Mouse (Mus musculus) hindbrain, embryonic 11.5 days (tissue): ENCODE results near the gene Arhgap4. TPM values are rescaled to one million over a fixed set of nuclear protein-coding genes. Genes with fewer than 3 reads are reported as not detected.

Source experiments
- ATAC-seq: fragments of 200-750 bp; cut with Nextera tagmentation; 2 replicates; pipeline ENCODE4 v1.8.0; 2017; ENCODE audit warnings: mild to moderate bottlenecking, moderate TSS enrichment, moderate library complexity; ENCODE audit not compliant: low FRiP score
- DNase-seq: peaks from one replicate; pipeline ENCODE4 v3.0.0-alpha.2; 2015; ENCODE audit warnings: low spot score
- H3K27ac ChIP-seq: fragments of 300-500 bp; sonication (generic); 2 replicates; pipeline ENCODE4 v1.5.1; 2014; ENCODE audit warnings: mild to moderate bottlenecking, low read depth, low read length
- H3K27me3 ChIP-seq: fragments of 300-500 bp; sonication (generic); 2 replicates; pipeline ENCODE4 v1.6.1; 2014; ENCODE audit warnings: mild to moderate bottlenecking, low read length, moderate library complexity, mixed read lengths; ENCODE audit not compliant: control insufficient read depth, insufficient read depth
- H3K36me3 ChIP-seq: fragments of 300-500 bp; sonication (generic); 2 replicates; pipeline ENCODE4 v1.6.1; 2014; ENCODE audit warnings: mild to moderate bottlenecking, low read length, moderate library complexity, mixed read lengths; ENCODE audit not compliant: control insufficient read depth, insufficient read depth
- H3K4me1 ChIP-seq: fragments of 300-500 bp; sonication (generic); replicated peaks from 2 replicates; pipeline ENCODE4 v1.6.1; 2014; ENCODE audit warnings: low read length, mixed read lengths; ENCODE audit not compliant: control insufficient read depth, insufficient read depth
- H3K4me2 ChIP-seq: fragments of 300-500 bp; sonication (generic); replicated peaks from 2 replicates; pipeline ENCODE4 v1.6.1; 2014; ENCODE audit warnings: mild to moderate bottlenecking, low read depth, low read length
- H3K4me3 ChIP-seq: fragments of 300-500 bp; sonication (generic); 2 replicates; pipeline ENCODE4 v1.5.1; 2014; ENCODE audit warnings: low read depth, low read length
- H3K9ac ChIP-seq: fragments of 300-500 bp; sonication (generic); 2 replicates; pipeline ENCODE4 v1.6.1; 2014; ENCODE audit warnings: low read depth, low read length
- H3K9me3 ChIP-seq: fragments of 300-500 bp; sonication (generic); 2 replicates; pipeline ENCODE4 v1.6.1; 2016; ENCODE audit warnings: low read length; ENCODE audit not compliant: control insufficient read depth
- WGBS: fragments of 180-500 bp; shearing (Covaris S2); extraction: QIAGEN DNeasy Blood & Tissue Kit; methylation state at CpG from one replicate; pipeline ENCODE4 v1.1.7; 2014; 5-methylcytosine and 5-hydroxymethylcytosine counted together
- polyA plus RNA-seq: library from polyadenylated mRNA; unstranded; fragments of >200 nt; fragmentation: Nextera tagmentation; extraction: Ambion mirVana; gene quantifications from 2 replicates; pipeline ENCODE4 v1.2.1, GENCODE M21; 2014

Gene Arhgap4
- polyA plus RNA-seq, 1 experiment from 2014 or later: 0.99 TPM

DNA sequence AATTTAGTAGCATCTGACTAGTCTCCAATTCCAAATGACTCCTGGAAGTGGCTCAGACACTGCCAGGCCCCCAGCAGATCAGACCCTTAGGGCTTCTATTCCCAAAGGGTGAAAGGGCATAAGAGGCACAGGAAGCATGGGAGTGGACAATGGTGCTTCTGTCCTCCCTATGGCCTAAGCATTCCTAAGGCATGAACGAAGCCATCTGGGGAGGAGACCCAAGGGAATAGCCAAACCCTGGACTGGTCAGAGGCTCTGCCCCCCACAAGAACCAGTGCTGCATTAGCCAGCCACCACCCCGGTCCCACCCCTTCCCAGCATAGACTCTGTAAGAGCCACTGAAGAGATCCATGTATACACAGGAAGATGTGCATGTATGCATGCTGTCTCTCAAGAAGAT lies 45.8 kb downstream of the Arhgap4 start:
- Histone ChIP-seq H3K36me3 (no peaks in the 10 kb centered on the region), H3K27me3 (no peaks in the 10 kb centered on the region; the same call in 1 of the 2 replicates), H3K4me2 (no peak overlapping the region), H3K27ac (no peak overlapping the region), H3K4me1 (no peaks in the 10 kb centered on the region), H3K9ac (no peak overlapping the region), H3K9me3 (no peaks in the 10 kb centered on the region), H3K4me3 (no peak overlapping the region)
- ATAC-seq (no peak), DNase-seq (no peak)
- 59% methylated on average over 2 of the region's 2 CpGs for WGBS

DNA sequence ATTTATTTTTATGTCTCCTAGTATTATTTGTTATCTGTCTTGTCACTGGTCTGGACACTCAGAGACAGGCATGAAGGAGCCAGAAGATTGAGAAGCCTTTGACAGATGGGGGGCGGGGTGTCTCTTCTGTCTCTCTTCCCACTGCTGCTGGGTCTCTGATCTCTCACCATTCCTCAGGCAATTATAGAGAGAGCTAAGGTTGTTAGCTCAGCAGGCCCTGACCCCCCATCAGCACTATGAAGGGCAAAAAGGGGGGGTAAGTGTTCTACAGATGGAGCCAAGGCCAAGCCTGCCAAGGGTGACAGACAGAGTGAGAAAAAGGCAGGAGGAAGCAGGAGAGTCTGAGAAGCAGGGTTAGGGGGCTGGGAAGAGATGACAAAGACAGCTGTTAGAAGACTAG lies 49.7 kb downstream of the Arhgap4 start:
- H3K9me3 ChIP-seq: no peaks in the 10 kb centered on the region
- H3K9ac ChIP-seq: no peak overlapping the region
- DNase-seq: no peak
- ATAC-seq: no peak
- H3K4me2 ChIP-seq: no peak overlapping the region
- H3K4me3 ChIP-seq: no peak overlapping the region
- WGBS: 65% methylated on average over 1 of the region's 1 CpGs
- H3K36me3 ChIP-seq: no peaks in the 10 kb centered on the region
- no peak overlapping the region for H3K27ac ChIP-seq
- H3K4me1 ChIP-seq: no peaks in the 10 kb centered on the region
- H3K27me3 ChIP-seq: no peaks in the 10 kb centered on the region

DNA sequence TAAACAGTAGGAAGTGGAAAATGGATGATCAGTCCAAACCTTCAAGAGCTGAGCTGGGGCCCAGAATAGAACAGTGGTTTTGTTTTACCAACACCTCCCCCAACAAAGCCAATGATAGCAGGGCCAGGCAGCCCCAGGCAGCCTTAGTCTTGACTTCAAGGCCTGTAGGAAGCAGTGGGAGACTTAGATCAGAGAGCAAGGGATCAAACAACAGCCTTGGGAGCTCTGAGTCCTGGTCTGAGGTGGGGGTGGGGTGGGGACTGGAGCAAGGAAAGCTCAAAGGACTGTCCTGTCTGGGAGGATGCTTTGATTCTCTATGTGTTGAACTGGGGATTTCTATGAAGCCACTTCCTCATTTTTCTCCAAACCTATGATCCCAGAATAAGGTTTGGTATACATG lies 50.2 kb downstream of the Arhgap4 start:
- no peak overlapping the region for H3K27ac ChIP-seq
- no peak overlapping the region for H3K4me3 ChIP-seq
- H3K4me1 ChIP-seq: no peaks in the 10 kb centered on the region
- DNase-seq: no peak
- H3K9me3 ChIP-seq: no peaks in the 10 kb centered on the region
- no peaks in the 10 kb centered on the region for H3K36me3 ChIP-seq
- H3K9ac ChIP-seq: no peak overlapping the region
- H3K27me3 ChIP-seq: no peaks in the 10 kb centered on the region
- no peak overlapping the region for H3K4me2 ChIP-seq
- ATAC-seq: no peak

DNA sequence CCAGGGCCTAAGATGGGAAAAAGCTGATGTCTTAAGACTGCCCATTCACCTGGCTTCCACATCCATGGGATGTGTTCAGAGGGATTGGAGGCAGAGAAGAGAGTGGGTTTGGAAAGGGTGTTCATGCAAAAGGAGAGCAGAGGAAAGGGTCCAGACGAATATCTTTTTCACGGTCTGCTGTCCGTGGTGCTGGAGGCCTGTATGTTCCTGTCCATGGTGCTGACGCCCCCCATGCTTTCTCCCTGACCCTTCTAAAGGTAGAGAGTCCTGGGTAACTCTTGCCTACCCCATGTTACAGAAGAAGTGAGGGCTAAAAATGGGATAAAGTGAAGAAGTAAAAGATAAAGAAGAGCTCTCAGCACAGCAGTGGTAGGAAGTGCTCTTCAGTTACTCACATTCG lies 52.3 kb downstream of the Arhgap4 start:
- Histone ChIP-seq H3K9me3 (no peaks in the 10 kb centered on the region), H3K4me1 (no peaks in the 10 kb centered on the region), H3K27me3 (no peaks in the 10 kb centered on the region), H3K36me3 (no peaks in the 10 kb centered on the region), H3K9ac (no peak overlapping the region), H3K4me3 (no peak overlapping the region), H3K4me2 (no peak overlapping the region), H3K27ac (no peak overlapping the region)
- ATAC-seq: no peak
- DNase-seq: peak; percentile 52
- WGBS: 11% methylated on average over 5 of the region's 5 CpGs

DNA sequence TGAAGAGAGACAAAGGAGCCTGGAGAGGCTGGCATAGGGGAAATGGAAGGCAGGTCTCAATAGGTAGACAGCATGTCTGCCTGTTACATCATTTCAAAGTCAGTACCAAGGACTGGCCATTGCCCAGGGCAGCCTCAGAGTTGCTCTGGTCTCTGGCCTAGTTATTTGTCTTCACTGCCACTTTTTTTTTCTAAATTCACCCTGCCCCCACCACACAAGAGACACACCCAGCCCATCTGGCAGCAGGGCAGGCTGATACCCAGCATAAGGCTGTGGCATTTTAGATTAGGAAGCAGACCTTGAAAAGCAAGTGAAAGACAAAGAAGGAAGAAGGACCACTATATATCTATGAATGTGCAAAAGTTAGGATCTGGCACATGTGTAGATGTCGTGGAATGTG lies 53.8 kb downstream of the Arhgap4 start:
- DNase-seq (no peak), ATAC-seq (no peak)
- no peaks in the 10 kb centered on the region for H3K27me3 ChIP-seq
- WGBS: 86% methylated on average over 1 of the region's 1 CpGs
- H3K4me1 ChIP-seq: no peaks in the 10 kb centered on the region
- no peak overlapping the region for H3K27ac ChIP-seq
- no peak overlapping the region for H3K9ac ChIP-seq
- no peaks in the 10 kb centered on the region for H3K9me3 ChIP-seq
- no peaks in the 10 kb centered on the region for H3K36me3 ChIP-seq
- H3K4me2 ChIP-seq: no peak overlapping the region
- H3K4me3 ChIP-seq: no peak overlapping the region

DNA sequence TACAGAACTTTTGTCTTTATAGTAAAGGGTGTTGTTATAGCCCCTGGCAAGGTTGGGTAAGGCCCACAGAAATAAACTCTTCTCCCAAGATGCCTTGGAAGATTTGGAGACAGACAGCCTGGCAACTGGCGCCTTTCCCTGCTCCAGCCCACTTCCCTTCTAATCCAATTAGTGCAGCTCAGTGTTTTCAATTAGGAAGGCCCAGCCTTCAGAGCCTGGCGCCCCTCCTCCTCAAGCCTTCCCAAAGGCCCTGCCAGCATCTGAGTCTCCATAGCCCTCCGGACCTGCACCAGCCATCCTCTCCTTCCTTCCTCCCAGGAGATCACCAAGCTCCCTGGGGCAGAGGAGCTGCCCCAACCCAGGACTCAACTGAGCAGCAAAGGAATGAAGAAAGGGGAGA lies 54.4 kb downstream of the Arhgap4 start:
- Histone ChIP-seq H3K27ac (0 out of 2 replicates have a peak overlapping the region, but pooled peaks have one; percentile 45), H3K9me3 (no peaks in the 10 kb centered on the region), H3K4me1 (no peaks in the 10 kb centered on the region), H3K9ac (no peak overlapping the region), H3K4me3 (no peak overlapping the region), H3K36me3 (no peaks in the 10 kb centered on the region), H3K4me2 (no peak overlapping the region), H3K27me3 (no peaks in the 10 kb centered on the region)
- DNase-seq (no peak), ATAC-seq (no peak)
- 37% methylated on average over 3 of the region's 3 CpGs for WGBS

DNA sequence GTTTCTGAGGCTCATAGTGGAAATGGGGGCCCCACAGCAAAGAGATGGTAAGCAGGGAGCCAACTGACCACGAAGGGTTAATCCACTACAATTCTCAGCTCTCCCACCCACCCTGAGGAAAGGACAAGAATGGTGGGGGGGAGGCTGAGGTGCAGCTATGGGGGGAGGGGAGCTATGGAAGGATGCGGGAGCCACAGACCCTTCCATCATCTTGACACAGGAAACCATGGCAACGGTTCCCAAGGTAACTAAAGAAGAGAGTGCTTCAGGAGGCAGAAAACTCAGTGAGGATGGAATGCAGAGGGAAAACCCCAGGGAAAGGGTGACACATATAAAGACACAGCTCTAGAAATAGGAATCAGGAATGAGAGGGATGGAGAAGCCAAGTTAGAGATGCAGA lies 57.0 kb downstream of the Arhgap4 start:
- Histone ChIP-seq H3K4me1 (no peaks in the 10 kb centered on the region), H3K36me3 (no peaks in the 10 kb centered on the region), H3K9me3 (no peaks in the 10 kb centered on the region), H3K9ac (no peak overlapping the region), H3K4me2 (no peak overlapping the region; the same call in 1 of the 2 replicates), H3K27me3 (no peaks in the 10 kb centered on the region), H3K27ac (0 out of 2 replicates have a peak overlapping the region, but pooled peaks have one; percentile 51), H3K4me3 (no peak overlapping the region)
- 42% methylated on average over 3 of the region's 3 CpGs for WGBS
- ATAC-seq (peak; percentile 78), DNase-seq (peak; percentile 77)

DNA sequence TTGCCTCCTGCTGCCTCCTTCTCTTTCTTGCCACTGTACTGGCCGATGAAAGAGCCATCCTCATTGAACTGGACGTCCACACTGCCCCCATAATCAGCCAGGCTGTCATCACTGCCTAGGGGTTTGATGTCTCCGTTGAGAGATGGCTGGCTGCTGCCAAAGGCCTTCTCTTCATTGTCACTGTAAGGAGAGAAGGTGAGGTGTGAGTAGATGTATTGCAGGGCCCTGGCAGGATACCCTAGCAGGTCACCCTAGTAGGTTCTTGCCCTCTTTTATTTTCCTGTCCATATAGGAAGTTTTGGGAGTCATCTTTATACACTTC lies 66.6 kb downstream of the Arhgap4 start:
- no peaks in the 10 kb centered on the region for H3K27me3 ChIP-seq
- no peak overlapping the region for H3K9ac ChIP-seq
- DNase-seq (no peak), ATAC-seq (no peak)
- no peak overlapping the region for H3K4me2 ChIP-seq
- no peak overlapping the region for H3K4me3 ChIP-seq
- WGBS: 63% methylated on average over 3 of the region's 3 CpGs
- H3K4me1 ChIP-seq: no peaks in the 10 kb centered on the region; the same call in 1 of the 2 replicates
- H3K27ac ChIP-seq: no peak overlapping the region
- H3K36me3 ChIP-seq: no peaks in the 10 kb centered on the region
- H3K9me3 ChIP-seq: no peaks in the 10 kb centered on the region

DNA sequence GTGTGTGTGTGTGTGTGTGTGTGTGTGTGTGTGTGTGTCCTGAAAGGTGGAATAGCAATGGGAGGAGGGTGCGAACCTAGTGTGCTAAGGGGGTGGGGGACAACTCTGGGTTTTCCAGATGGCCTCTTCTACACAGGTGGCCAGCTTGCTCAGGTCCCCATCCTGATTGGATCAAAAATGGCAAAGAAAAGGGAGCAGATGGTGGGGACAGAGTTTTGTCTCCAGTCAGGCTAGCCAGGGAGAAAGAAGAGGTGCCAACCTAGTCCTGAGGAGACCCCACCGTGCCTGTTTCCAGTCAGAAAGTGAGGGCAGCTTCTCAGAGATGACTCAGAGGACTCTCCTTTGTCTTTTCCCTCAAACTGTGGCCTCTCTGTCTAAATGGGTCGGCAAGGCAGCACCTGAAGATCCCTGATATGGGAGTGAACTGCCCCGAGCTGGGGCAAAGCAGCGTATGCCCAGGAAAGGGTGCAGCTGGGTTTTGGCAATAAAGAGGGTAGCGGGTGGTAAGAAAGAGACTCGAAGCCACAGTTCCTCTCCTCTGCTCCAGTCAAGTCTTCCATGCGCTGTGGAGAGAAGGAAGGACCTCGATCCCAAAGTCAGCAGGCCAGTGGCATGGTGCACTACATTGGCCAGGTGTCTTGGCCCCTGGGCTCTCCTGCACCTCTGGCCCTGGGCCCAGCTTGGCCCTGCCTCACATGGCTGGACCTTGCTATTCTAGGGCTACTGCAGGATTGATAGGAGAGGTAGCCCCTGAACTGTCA lies 67.2 kb downstream of the Arhgap4 start:
- Histone ChIP-seq H3K4me1 (no peaks in the 10 kb centered on the region; the same call in 1 of the 2 replicates), H3K4me3 (no peak overlapping the region), H3K27ac (no peak overlapping the region), H3K27me3 (no peaks in the 10 kb centered on the region), H3K4me2 (no peak overlapping the region), H3K9me3 (no peaks in the 10 kb centered on the region), H3K36me3 (no peaks in the 10 kb centered on the region), H3K9ac (no peak overlapping the region)
- 87% methylated on average over 9 of the region's 9 CpGs for WGBS
- no peak for DNase-seq
- ATAC-seq: no peak
